Mouse (Mus musculus): ENCODE data around the gene Mid1. TPM values are rescaled to one million over a fixed set of nuclear protein-coding genes. Genes with fewer than 3 reads are reported as not detected.
A peak's percentile ranks its signal among the peaks of the same experiment; 100 is the strongest.
"Not testable (repeated sequence)": the region's sequence is repeated elsewhere in the genome, so short reads cannot be mapped to it uniquely, and the experiment has no call there.

Gene Mid1
- polyA plus RNA-seq, 1 experiment from 2014 or later, result 11.4 TPM

DNA sequence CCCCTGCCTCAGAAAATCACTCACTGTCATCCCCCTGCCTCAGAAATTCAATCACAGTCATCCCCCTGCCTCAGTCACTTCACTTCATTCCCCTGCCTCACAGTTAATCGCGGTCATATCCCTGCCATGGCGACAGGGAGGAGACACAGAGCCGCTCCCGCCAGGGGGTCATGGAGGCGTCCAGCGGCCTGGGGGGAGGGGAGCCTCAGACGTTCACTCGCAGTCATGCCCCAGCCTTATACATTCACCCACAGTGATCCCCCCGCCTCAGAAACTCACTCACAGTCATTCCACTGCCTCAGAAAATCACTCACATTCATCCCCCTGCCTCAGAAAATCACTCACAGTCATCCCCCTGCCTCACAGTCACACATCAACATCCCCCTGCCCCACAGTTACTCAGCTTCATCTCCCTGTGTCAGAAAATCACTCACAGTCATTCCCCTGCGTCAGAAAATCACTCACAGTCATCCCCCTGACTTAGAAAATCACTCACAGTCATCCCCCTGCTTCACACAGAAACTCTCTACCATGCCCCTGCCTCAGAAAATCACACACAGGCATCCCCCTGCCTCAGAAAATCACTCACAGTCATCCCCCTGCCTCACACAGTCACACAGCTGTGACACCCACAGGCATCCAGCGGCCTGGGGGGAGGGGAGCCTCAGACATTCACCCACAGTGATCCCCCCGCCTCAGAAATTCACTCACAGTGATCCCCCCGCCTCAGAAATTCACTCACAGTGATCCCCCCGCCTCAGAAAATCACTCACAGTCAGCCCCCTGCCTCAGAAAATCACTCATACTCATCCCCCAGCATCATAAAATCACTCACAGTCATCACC is 307.3 kb downstream of the Mid1 start:
- peaks cover 26% of the 10 kb centered on the region for H3K36me3 ChIP-seq (ENCODE audit: control insufficient read depth, insufficient read depth, low read length)
- H3K9me3 ChIP-seq (ENCODE audit: control insufficient read depth, low read length), result peaks cover 57% of the 10 kb centered on the region
- H3K27me3 ChIP-seq (ENCODE audit: control insufficient read depth, insufficient read depth, low read length); H3K4me3 ChIP-seq (replicated peaks; ENCODE audit: low read depth, low read length); H3K4me2 ChIP-seq (ENCODE audit: low read length); H3K9ac ChIP-seq (replicated peaks; ENCODE audit: low read length); H3K27ac ChIP-seq (replicated peaks; ENCODE audit: low read depth, low read length); H3K4me1 ChIP-seq (ENCODE audit: control insufficient read depth, insufficient read depth, low read length); ATAC-seq (ENCODE audit: low FRiP score, low TSS enrichment): not testable (repeated sequence)
- peak; percentile 14 for DNase-seq
- 32% methylated on average over 15 of the region's 15 CpGs for WGBS

DNA sequence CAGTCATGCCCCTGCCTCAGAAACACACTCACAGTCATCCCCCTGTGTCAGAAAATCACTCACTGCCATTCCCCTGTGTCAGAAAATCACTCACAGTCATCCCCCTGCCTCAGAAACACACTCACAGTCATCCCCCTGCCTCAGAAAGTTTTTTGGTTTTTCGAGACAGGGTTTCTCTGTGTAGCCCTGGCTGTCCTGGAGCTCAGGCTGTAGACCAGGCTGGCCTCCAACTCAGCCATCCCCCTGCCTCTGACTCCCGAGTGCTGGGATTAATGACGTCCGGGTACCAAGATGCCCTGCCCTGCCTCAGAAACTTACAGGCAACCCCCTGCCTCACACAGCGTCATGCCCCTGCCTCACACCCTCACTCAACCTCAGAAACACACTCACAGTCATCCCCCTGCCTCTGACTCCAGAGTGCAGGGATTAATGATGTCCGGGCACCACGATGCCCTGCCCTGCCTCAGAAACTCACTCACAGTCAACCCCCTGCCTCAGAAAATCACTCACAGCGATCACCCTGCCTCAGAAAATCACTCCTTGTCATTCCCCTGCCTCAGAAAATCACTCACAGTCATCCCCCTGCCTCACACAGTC is 308.1 kb downstream of the Mid1 start:
- H3K36me3 ChIP-seq (ENCODE audit: control insufficient read depth, insufficient read depth, low read length), result peaks cover 21% of the 10 kb centered on the region
- H3K4me3 ChIP-seq (replicated peaks; ENCODE audit: low read depth, low read length); H3K27ac ChIP-seq (replicated peaks; ENCODE audit: low read depth, low read length); DNase-seq; H3K27me3 ChIP-seq (ENCODE audit: control insufficient read depth, insufficient read depth, low read length); H3K4me2 ChIP-seq (ENCODE audit: low read length); H3K4me1 ChIP-seq (ENCODE audit: control insufficient read depth, insufficient read depth, low read length); H3K9ac ChIP-seq (replicated peaks; ENCODE audit: low read length); ATAC-seq (ENCODE audit: low FRiP score, low TSS enrichment): not testable (repeated sequence)
- peaks cover 65% of the 10 kb centered on the region for H3K9me3 ChIP-seq (ENCODE audit: control insufficient read depth, low read length)
- 42% methylated on average over 8 of the region's 8 CpGs for WGBS

DNA sequence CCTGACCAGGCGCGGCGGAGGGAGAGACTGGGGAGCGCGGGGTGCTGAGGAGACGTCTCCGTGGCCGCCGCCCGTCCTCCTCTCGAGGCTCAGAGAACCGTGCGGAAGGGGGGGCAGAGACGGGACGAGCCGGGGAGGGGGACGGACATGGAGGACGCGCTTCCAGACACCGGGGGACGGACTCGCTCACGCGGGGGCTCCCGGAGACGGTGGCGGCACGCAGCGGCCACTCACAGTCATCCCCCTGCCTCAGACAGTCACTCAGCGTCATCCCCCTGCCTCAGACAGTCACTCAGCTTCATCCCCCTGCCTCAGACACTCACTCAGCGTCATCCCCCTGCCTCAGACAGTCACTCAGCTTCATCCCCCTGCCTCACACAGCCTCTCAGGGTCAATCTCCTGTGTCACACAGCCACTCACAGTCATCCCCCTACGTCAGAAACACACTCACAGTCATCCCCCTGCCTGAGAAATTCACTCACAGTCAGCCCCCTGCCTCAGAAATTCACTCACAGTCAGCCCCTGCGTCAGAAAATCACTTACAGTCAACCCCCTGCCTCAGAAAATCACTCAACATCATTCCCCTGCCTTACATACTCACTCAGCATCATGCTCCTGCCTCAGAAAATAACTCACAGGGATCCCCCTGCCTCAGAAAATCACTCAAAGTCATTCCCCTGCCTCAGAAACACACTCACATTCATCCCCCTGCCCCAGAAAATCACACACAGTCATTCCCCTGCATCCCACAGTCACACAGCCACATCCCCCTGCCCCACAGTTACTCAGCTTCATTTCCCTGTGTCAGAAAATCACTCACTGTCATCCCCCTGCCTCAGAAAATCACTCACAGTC is 309.2 kb downstream of the Mid1 start:
- peaks cover 61% of the 10 kb centered on the region for H3K9me3 ChIP-seq (ENCODE audit: control insufficient read depth, low read length)
- not testable (repeated sequence) for DNase-seq; H3K4me1 ChIP-seq (ENCODE audit: control insufficient read depth, insufficient read depth, low read length); H3K4me2 ChIP-seq (ENCODE audit: low read length); H3K9ac ChIP-seq (replicated peaks; ENCODE audit: low read length); H3K27me3 ChIP-seq (ENCODE audit: control insufficient read depth, insufficient read depth, low read length); H3K4me3 ChIP-seq (replicated peaks; ENCODE audit: low read depth, low read length); H3K27ac ChIP-seq (replicated peaks; ENCODE audit: low read depth, low read length); ATAC-seq (ENCODE audit: low FRiP score, low TSS enrichment)
- 59% methylated on average over 28 of the region's 33 CpGs for WGBS
- peaks cover 11% of the 10 kb centered on the region for H3K36me3 ChIP-seq (ENCODE audit: control insufficient read depth, insufficient read depth, low read length)

DNA sequence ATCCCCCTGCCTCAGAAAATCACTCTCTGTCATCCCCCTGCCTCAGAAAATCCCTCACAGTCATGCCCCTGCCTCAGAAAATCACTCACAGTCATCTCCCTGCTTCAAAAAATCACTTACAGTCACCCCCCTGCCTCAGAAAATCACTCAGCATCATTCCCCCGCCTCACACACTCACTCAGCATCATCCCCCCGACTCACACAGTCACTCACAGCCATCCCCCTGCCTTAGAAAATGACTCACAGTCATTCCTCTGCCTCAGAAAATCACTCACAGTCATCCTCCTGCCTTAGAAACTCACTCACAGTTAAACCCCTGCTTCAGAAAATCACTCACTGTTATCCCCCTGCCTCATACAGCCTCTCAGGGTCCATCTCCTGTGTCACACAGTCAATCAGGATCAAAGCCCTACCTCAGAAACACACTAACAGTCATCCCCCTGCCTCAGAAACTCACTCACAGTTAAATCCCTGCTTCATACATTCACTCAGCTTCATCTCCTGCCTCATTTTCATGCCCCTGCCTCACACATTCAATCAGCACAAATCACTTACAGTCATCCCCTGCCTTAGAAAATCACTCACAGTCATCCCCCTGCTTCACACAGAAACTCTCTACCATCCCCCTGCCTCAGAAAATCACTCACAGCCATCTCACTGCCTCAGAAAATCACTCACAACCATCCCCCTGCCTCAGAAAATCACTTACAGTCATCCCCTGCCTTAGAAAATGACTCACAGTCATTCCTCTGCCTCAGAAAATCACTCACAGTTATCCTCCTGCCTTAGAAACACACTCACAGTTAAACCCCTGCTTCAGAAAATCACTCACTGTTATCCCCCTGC is 310.1 kb downstream of the Mid1 start:
- not testable (repeated sequence) for H3K4me1 ChIP-seq (ENCODE audit: control insufficient read depth, insufficient read depth, low read length); H3K9ac ChIP-seq (replicated peaks; ENCODE audit: low read length); H3K36me3 ChIP-seq (ENCODE audit: control insufficient read depth, insufficient read depth, low read length); H3K4me2 ChIP-seq (ENCODE audit: low read length); H3K4me3 ChIP-seq (replicated peaks; ENCODE audit: low read depth, low read length); H3K27me3 ChIP-seq (ENCODE audit: control insufficient read depth, insufficient read depth, low read length); H3K27ac ChIP-seq (replicated peaks; ENCODE audit: low read depth, low read length); ATAC-seq (ENCODE audit: low FRiP score, low TSS enrichment)
- H3K9me3 ChIP-seq (ENCODE audit: control insufficient read depth, low read length), result peaks cover 60% of the 10 kb centered on the region
- peak; percentile 4 for DNase-seq
- WGBS, result 48% methylated on average over 2 of the region's 2 CpGs

DNA sequence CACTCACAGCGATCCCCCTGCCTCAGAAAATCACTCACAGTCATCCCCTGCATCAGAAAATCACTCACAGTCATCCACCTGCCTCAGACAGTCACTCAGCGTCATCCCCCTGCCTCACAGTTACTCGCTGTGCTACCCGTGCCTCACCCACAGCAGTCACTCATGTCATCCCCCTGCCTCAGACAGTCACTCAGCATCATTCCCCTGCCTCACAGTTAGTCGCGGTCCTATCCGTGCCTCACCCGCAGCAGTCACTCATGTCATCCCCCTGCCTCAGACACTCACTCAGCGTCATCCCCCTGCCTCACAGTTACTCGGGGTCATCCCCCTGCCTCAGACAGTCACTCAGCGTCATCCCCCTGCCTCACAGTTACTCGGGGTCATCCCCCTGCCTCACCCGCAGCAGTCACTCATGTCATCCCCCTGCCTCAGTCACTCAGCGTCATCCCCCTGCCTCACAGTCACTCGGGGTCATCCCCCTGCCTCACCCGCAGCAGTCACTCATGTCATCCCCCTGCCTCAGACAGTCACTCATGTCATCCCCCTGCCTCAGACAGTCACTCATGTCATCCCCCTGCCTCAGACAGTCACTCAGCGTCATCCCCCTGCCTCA is 311.0 kb downstream of the Mid1 start:
- WGBS, result 62% methylated on average over 17 of the region's 17 CpGs
- H3K4me1 ChIP-seq (ENCODE audit: control insufficient read depth, insufficient read depth, low read length); ATAC-seq (ENCODE audit: low FRiP score, low TSS enrichment); H3K27ac ChIP-seq (replicated peaks; ENCODE audit: low read depth, low read length); DNase-seq; H3K4me3 ChIP-seq (replicated peaks; ENCODE audit: low read depth, low read length); H3K36me3 ChIP-seq (ENCODE audit: control insufficient read depth, insufficient read depth, low read length); H3K27me3 ChIP-seq (ENCODE audit: control insufficient read depth, insufficient read depth, low read length); H3K4me2 ChIP-seq (ENCODE audit: low read length); H3K9ac ChIP-seq (replicated peaks; ENCODE audit: low read length): not testable (repeated sequence)
- peaks cover 60% of the 10 kb centered on the region for H3K9me3 ChIP-seq (ENCODE audit: control insufficient read depth, low read length)

DNA sequence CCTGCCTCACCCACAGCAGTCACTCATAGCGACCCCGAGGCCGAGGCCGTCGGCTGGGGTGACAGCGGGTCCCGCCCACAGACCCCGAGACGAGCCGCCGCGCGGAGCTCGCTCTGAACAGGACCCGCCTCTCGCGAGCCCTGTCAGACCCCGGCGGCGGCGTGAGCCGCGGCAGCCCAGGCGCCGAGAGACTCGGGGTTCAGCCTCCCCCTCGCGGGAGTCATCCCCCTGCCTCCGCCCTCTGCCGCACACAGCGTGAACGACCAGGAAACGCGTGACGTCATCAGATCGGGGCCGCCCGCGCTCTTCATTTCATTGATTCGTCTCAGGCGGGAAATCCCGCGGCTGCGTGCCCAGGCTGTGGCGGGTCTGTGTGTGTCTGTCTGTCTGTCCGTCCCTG is 311.9 kb downstream of the Mid1 start:
- peak overlapping the region; percentile 62 for H3K9ac ChIP-seq (replicated peaks; ENCODE audit: low read length)
- not testable (repeated sequence) for H3K4me1 ChIP-seq (ENCODE audit: control insufficient read depth, insufficient read depth, low read length); H3K36me3 ChIP-seq (ENCODE audit: control insufficient read depth, insufficient read depth, low read length); H3K27me3 ChIP-seq (ENCODE audit: control insufficient read depth, insufficient read depth, low read length); DNase-seq
- peak overlapping the region; percentile 91 for H3K27ac ChIP-seq (replicated peaks; ENCODE audit: low read depth, low read length)
- H3K4me2 ChIP-seq (ENCODE audit: low read length), result peak overlapping the region; percentile 93
- peak overlapping the region; percentile 52 for H3K4me3 ChIP-seq (replicated peaks; ENCODE audit: low read depth, low read length)
- peaks cover 61% of the 10 kb centered on the region for H3K9me3 ChIP-seq (ENCODE audit: control insufficient read depth, low read length)
- 39% methylated on average over 46 of the region's 46 CpGs for WGBS
- ATAC-seq (ENCODE audit: low FRiP score, low TSS enrichment), result peak; percentile 33

DNA sequence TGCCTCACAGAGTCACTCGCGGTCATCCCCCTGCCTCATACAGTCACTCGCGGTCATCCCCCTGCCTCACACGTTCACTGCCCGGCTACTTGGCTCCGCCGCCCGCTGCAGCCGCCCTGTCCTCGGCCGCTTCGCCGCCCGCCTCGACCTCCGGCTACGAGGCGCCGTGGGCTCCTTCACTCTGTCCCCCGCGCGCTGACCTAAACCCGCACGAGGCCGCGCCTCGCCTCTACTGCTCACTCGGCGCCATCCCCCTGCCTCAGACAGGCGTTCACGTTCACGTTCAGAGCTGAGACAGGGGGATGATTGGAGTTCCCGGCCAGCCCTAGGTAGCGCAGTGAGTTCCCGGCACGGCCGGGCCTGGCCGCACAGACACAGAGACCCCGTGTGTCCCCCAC is 312.5 kb downstream of the Mid1 start:
- H3K4me1 ChIP-seq (ENCODE audit: control insufficient read depth, insufficient read depth, low read length); DNase-seq; H3K27me3 ChIP-seq (ENCODE audit: control insufficient read depth, insufficient read depth, low read length); H3K36me3 ChIP-seq (ENCODE audit: control insufficient read depth, insufficient read depth, low read length); ATAC-seq (ENCODE audit: low FRiP score, low TSS enrichment): not testable (repeated sequence)
- Histone ChIP-seq H3K4me2 (ENCODE audit: low read length) (peak overlapping the region; percentile 93), H3K9ac (replicated peaks; ENCODE audit: low read length) (peak overlapping the region; percentile 62), H3K9me3 (ENCODE audit: control insufficient read depth, low read length) (peaks cover 56% of the 10 kb centered on the region), H3K4me3 (replicated peaks; ENCODE audit: low read depth, low read length) (peak overlapping the region; percentile 52), H3K27ac (replicated peaks; ENCODE audit: low read depth, low read length) (peak overlapping the region; percentile 91)
- WGBS, result 27% methylated on average over 40 of the region's 40 CpGs
